Mouse (Mus musculus): ENCODE data around the gene Gbp7.

DNA sequence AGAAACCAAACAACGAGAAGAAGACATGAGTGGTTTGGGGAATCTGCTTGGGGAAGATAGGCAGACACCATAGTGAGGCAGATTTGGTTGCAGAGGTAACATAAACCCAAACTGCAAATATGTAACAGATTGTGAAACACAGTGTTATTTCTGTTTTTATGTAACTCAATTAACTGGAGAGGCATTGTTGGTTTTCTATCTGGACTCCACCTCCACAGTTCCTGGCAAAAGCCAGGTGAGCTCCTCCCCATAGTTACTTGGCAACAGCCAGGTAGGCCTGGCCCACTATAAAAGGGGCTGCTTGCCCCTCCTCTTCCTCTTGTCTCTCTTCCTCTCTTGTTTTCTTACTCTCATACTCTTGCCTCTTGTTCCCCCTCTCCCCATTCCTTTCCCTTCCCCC, 24.5 kb downstream of the Gbp7 start:
- no peak for TF ChIP-seq CTCF (IDR thresholded peaks at IDR 0.05; ENCODE audit: borderline replicate concordance, extremely low read depth, insufficient read depth, insufficient read length)
- no peak for TF ChIP-seq POLR2A (IDR thresholded peaks at IDR 0.05; ENCODE audit: borderline replicate concordance, extremely low read depth, insufficient read depth, insufficient read length, poor library complexity, severe bottlenecking)
